Mouse (Mus musculus) brain, embryonic 14.5 days (tissue): ENCODE measurements around the gene Olfr1097. TPM values are rescaled to one million over a fixed set of nuclear protein-coding genes. Genes with fewer than 3 reads are reported as not detected.

Source experiments
- DNase-seq: peaks from one replicate; pipeline ENCODE4 v3.0.0-alpha.2; 2011; ENCODE audit warnings: low read depth
- CTCF ChIP-seq: fragments of 200-500 bp; IDR thresholded peaks from 2 replicates; pipeline ENCODE4 v1.5.1; 2012; ENCODE audit warnings: inconsistent platforms, mild to moderate bottlenecking, moderate library complexity, borderline replicate concordance; ENCODE audit not compliant: insufficient read depth, insufficient read length; ENCODE audit errors: extremely low read depth
- POLR2A ChIP-seq: fragments of 200-500 bp; IDR thresholded peaks from 2 replicates; pipeline ENCODE4 v1.6.1; 2012; ENCODE audit warnings: mild to moderate bottlenecking, inconsistent platforms, borderline replicate concordance; ENCODE audit not compliant: poor library complexity, insufficient read depth, insufficient read length, severe bottlenecking; ENCODE audit errors: extremely low read depth
- polyA plus RNA-seq: library from polyadenylated mRNA; depleted of rRNA; stranded (reverse); fragments of >200 nt; gene quantifications from 2 replicates; pipeline ENCODE4 v1.2.3, GENCODE M21; 2012; rRNA removed

The Olfr1097 gene
- polyA plus RNA-seq = not detected in 2 replicates

- no peak for TF ChIP-seq CTCF
- TF ChIP-seq POLR2A = no peak
- no peak for DNase-seq
These were observed at the start of gene Olfr1097 for GRCm38 (mm10) chr2:86892116-86892515. Olfr1097 (minus strand) TSS chr2:86892216.

GRCm38 (mm10) chr2:86926557-86926956 is 34.5 kb upstream of the Olfr1097 start:
- DNase-seq = no peak
- TF ChIP-seq CTCF = no peak
- no peak for TF ChIP-seq POLR2A

GRCm38 (mm10) chr2:86924445-86924844 is 32.4 kb upstream of the Olfr1097 start, which contains the start of gene Olfr1098:
Olfr1098 (minus strand) TSS chr2:86924545.
- TF ChIP-seq CTCF (no peak), POLR2A (no peak)
- DNase-seq = no peak

GRCm38 (mm10) chr2:86905647-86906046 is 13.6 kb upstream of the Olfr1097 start:
- no peak for TF ChIP-seq POLR2A
- TF ChIP-seq CTCF = no peak
- no peak for DNase-seq

- TF ChIP-seq POLR2A (no peak), CTCF (no peak)
- DNase-seq = no peak
These were observed 17.3 kb downstream of the Olfr1097 start, which contains the start of gene Gm13723 for GRCm38 (mm10) chr2:86874702-86875101. Gm13723 (minus strand) TSS chr2:86874802.

- no peak for TF ChIP-seq POLR2A
- TF ChIP-seq CTCF = no peak
- DNase-seq = no peak
These were observed 40.4 kb downstream of the Olfr1097 start, which contains the start of gene Olfr1095 for GRCm38 (mm10) chr2:86851596-86851995. Olfr1095 (minus strand) TSS chr2:86851696.

Other genes with a start within 250 kb of the Olfr1097 start
- gene Olfr1085, start 230.2 kb downstream of the Olfr1097 start, polyA plus RNA-seq = not detected in 2 replicates
- gene Olfr1086, start 212.1 kb downstream of the Olfr1097 start, polyA plus RNA-seq = not detected in 2 replicates
- not detected in 2 replicates for gene Olfr1087, start 193.8 kb downstream of the Olfr1097 start, polyA plus RNA-seq
- not detected in 2 replicates for gene Olfr1089, start 158.5 kb downstream of the Olfr1097 start, polyA plus RNA-seq
- not detected in 2 replicates for gene Olfr1090, start 133.2 kb downstream of the Olfr1097 start, polyA plus RNA-seq
- not detected in 2 replicates for gene Olfr1093, start 109.7 kb downstream of the Olfr1097 start, polyA plus RNA-seq
- not detected in 2 replicates for gene Olfr141, start 82.2 kb downstream of the Olfr1097 start, polyA plus RNA-seq
- not detected in 2 replicates for gene Olfr1094, start 67.6 kb downstream of the Olfr1097 start, polyA plus RNA-seq
- gene Olfr1095, start 40.5 kb downstream of the Olfr1097 start, polyA plus RNA-seq = not detected in 2 replicates
- gene Gm13723, start 17.4 kb downstream of the Olfr1097 start, polyA plus RNA-seq = not detected in 2 replicates
- gene Olfr1098, start 32.3 kb upstream of the Olfr1097 start, polyA plus RNA-seq = not detected in 2 replicates
- not detected in 2 replicates for gene Olfr1099, start 68.5 kb upstream of the Olfr1097 start, polyA plus RNA-seq
- not detected in 2 replicates for gene Olfr1100, start 87.7 kb upstream of the Olfr1097 start, polyA plus RNA-seq
- not detected in 2 replicates for gene Olfr1101, start 99.0 kb upstream of the Olfr1097 start, polyA plus RNA-seq
- not detected in 2 replicates for gene Olfr1102, start 106.2 kb upstream of the Olfr1097 start, polyA plus RNA-seq
- not detected in 2 replicates for gene Olfr1104, start 134.9 kb upstream of the Olfr1097 start, polyA plus RNA-seq
- not detected in 2 replicates for gene Olfr1105, start 144.3 kb upstream of the Olfr1097 start, polyA plus RNA-seq
- gene Olfr1106, start 160.1 kb upstream of the Olfr1097 start, polyA plus RNA-seq = not detected in 2 replicates
- not detected in 2 replicates for gene Olfr1107, start 183.6 kb upstream of the Olfr1097 start, polyA plus RNA-seq
- not detected in 2 replicates for gene Olfr1109, start 203.8 kb upstream of the Olfr1097 start, polyA plus RNA-seq
- gene Olfr259, start 222.4 kb upstream of the Olfr1097 start, polyA plus RNA-seq = not detected in 2 replicates
- not detected in 2 replicates for gene Olfr1110, start 248.1 kb upstream of the Olfr1097 start, polyA plus RNA-seq